8 mouse cellular contexts compared by ENCODE assay signal in the genomic region with DNA sequence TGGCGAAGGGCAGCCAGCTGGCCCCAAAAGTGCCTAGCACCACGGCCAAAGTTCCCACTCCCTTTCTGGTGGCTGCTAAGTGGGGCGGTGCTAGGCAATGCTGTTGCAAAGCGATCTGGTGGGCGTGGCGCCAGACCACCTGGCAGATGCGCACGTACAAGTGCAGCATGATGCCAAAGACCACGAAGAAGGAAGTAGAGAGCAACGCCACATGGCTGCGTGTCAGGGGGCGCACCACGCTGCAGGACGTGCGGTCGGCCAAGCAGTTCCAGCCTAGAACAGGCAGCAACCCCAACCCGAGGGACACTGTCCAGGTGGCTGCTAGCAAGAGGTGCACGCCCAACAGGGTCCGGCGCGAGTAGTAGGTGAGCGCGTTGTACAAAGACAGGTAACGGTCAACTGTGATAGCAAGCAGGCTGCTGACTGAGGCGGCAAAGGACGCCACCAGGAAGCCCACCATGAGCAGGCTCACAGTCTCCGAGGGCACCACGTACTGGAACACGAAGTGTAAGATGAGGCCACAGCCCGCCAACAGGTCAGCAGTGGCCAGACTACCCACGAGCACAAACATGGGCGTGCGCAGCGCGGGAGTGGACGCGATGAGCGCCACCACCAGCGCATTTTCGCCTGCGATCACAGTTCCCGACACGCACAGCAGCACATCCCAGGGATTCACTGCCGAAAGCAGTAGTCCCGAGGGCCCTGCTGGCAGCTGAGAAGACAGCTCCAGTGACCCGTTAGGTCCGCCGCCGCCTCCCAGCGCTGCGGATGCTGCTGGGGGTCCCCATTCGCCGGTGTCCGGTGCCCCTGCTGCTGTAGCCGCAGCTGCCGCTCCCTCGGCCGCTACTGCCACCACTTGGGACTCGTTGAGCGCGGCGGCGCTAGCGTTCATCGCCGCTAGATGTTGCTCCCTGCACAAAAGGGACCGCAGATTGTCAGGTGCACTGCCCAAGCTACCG. TPM values are rescaled to one million over a fixed set of nuclear protein-coding genes. Genes with fewer than 3 reads are reported as not detected.
DNase-seq lines count a peak whose midpoint lies in the region; ATAC-seq and TF ChIP-seq lines count a peak whose summit lies in the region.

No protein-coding gene starts in this region.

- no peak overlapping the region for H3K27ac ChIP-seq in liver, embryonic 12.5 days
- H3K27ac ChIP-seq in liver, postnatal 0 days (ENCODE audit: low read depth), result no peak overlapping the region
- no peak overlapping the region for H3K27ac ChIP-seq in hindbrain, embryonic 14.5 days
- no peak overlapping the region for H3K27ac ChIP-seq in midbrain, embryonic 10.5 days (replicated peaks)

- no peak for DNase-seq in liver, postnatal 0 days
- DNase-seq in embryo, embryonic 10.5 days (ENCODE audit: low spot score), result peak; percentile 37
- DNase-seq in hindbrain, embryonic 14.5 days (ENCODE audit: low spot score), result peak; percentile 63
- peak; percentile 52 for DNase-seq in midbrain, embryonic 10.5 days (ENCODE audit: low spot score)
- no peak for DNase-seq in lung, postnatal 10 days
- DNase-seq in Muller cell, postnatal 12 days (ENCODE audit: inconsistent ontology term), result no peak
- no peak for DNase-seq in gastrocnemius, postnatal 10 days

- no peaks in the 10 kb centered on the region for H3K9me3 ChIP-seq in liver, embryonic 12.5 days (replicated peaks)
- no peaks in the 10 kb centered on the region for H3K9me3 ChIP-seq in liver, postnatal 0 days (ENCODE audit: low read length)
- H3K9me3 ChIP-seq in hindbrain, embryonic 14.5 days (ENCODE audit: control insufficient read depth, low read length), result no peaks in the 10 kb centered on the region
- H3K9me3 ChIP-seq in midbrain, embryonic 10.5 days (replicated peaks), result no peaks in the 10 kb centered on the region

- 7% methylated on average over 68 of the region's 68 CpGs for WGBS in liver, embryonic 12.5 days (ENCODE audit: insufficient replicate concordance)
- 6% methylated on average over 68 of the region's 68 CpGs for WGBS in liver, postnatal 0 days (ENCODE audit: insufficient replicate concordance)
- 4% methylated on average over 68 of the region's 68 CpGs for WGBS in hindbrain, embryonic 14.5 days
- WGBS in midbrain, embryonic 10.5 days, result 2% methylated on average over 68 of the region's 68 CpGs

- H3K27me3 ChIP-seq in liver, embryonic 12.5 days (replicated peaks), result peaks cover 57% of the 10 kb centered on the region
- peaks cover 25% of the 10 kb centered on the region for H3K27me3 ChIP-seq in liver, postnatal 0 days (ENCODE audit: insufficient read depth, low read length)
- peaks cover 43% of the 10 kb centered on the region for H3K27me3 ChIP-seq in hindbrain, embryonic 14.5 days (ENCODE audit: control insufficient read depth, insufficient read depth, low read length)
- H3K27me3 ChIP-seq in midbrain, embryonic 10.5 days (ENCODE audit: low read depth, poor library complexity, severe bottlenecking), result peaks cover 47% of the 10 kb centered on the region

- TF ChIP-seq EP300 in liver, postnatal 0 days (IDR thresholded peaks at IDR 0.05; ENCODE audit: low read depth), result no peak

- no peaks in the 10 kb centered on the region for H3K36me3 ChIP-seq in liver, embryonic 12.5 days
- H3K36me3 ChIP-seq in liver, postnatal 0 days (replicated peaks; ENCODE audit: insufficient read depth, low read length), result no peaks in the 10 kb centered on the region
- no peaks in the 10 kb centered on the region for H3K36me3 ChIP-seq in hindbrain, embryonic 14.5 days (replicated peaks; ENCODE audit: control insufficient read depth, insufficient read depth)
- H3K36me3 ChIP-seq in midbrain, embryonic 10.5 days, result no peaks in the 10 kb centered on the region

- H3K4me1 ChIP-seq in liver, embryonic 12.5 days, result no peaks in the 10 kb centered on the region
- no peaks in the 10 kb centered on the region for H3K4me1 ChIP-seq in liver, postnatal 0 days (ENCODE audit: insufficient read depth)
- H3K4me1 ChIP-seq in hindbrain, embryonic 14.5 days (replicated peaks; ENCODE audit: control insufficient read depth, insufficient read depth, low read length), result peaks cover 6% of the 10 kb centered on the region
- H3K4me1 ChIP-seq in midbrain, embryonic 10.5 days, result peaks cover 24% of the 10 kb centered on the region

- peak overlapping the region; percentile 13; the same call in 1 of the 2 replicates for H3K4me2 ChIP-seq in liver, embryonic 12.5 days
- H3K4me2 ChIP-seq in liver, postnatal 0 days (ENCODE audit: low read depth, low read length), result no peak overlapping the region
- peak overlapping the region; percentile 81 for H3K4me2 ChIP-seq in hindbrain, embryonic 14.5 days (replicated peaks)

- H3K4me3 ChIP-seq in liver, embryonic 12.5 days, result no peak overlapping the region
- H3K4me3 ChIP-seq in liver, postnatal 0 days (ENCODE audit: low read depth, low read length), result no peak overlapping the region
- H3K4me3 ChIP-seq in hindbrain, embryonic 14.5 days (replicated peaks; ENCODE audit: low read length), result peak overlapping the region; percentile 49
- peak overlapping the region; percentile 61 for H3K4me3 ChIP-seq in midbrain, embryonic 10.5 days

- no peak for TF ChIP-seq CTCF in liver, postnatal 0 days (IDR thresholded peaks at IDR 0.05; ENCODE audit: low read depth)

- no peak overlapping the region for H3K9ac ChIP-seq in liver, embryonic 12.5 days
- H3K9ac ChIP-seq in liver, postnatal 0 days (replicated peaks), result no peak overlapping the region
- H3K9ac ChIP-seq in hindbrain, embryonic 14.5 days, result peak overlapping the region; percentile 55

- ATAC-seq in liver, embryonic 12.5 days, result no peak
- ATAC-seq in liver, postnatal 0 days, result no peak
- peak; percentile 68; the same call in 1 of the 2 replicates for ATAC-seq in hindbrain, embryonic 14.5 days (ENCODE audit: low FRiP score)

RNA-seq across cellular contexts. Expression of a gene that starts 1.1 kb away (rescaled TPM):
- not detected in 2 replicates for polyA plus RNA-seq in liver, embryonic 12.5 days (2016; fragmentation: Nextera tagmentation; extraction: Ambion mirVana)
- polyA plus RNA-seq in liver, postnatal 0 days (2015; fragmentation: Nextera tagmentation; extraction: Ambion mirVana), result not detected in 2 replicates
- polyA plus RNA-seq in hindbrain, embryonic 14.5 days (2014; fragmentation: Nextera tagmentation; extraction: Ambion mirVana), result 0.70 and 0.98 TPM in 2 replicates
- not detected in 2 replicates for polyA plus RNA-seq in midbrain, embryonic 10.5 days (2016; fragmentation: Nextera tagmentation; extraction: Ambion mirVana)
- not detected for total RNA-seq in gastrocnemius, postnatal 10 days (2021)

Comparison
In these comparisons a context has a peak if more than half of its experiments do, and no peak if none do; other contexts are left out.
1. H3K4me3 ChIP-seq: peak in hindbrain, embryonic 14.5 days (single experiment) and midbrain, embryonic 10.5 days (single experiment); none in liver, embryonic 12.5 days (single experiment) and liver, postnatal 0 days (single experiment).
2. DNase-seq: peak in embryo, embryonic 10.5 days (single experiment), hindbrain, embryonic 14.5 days (single experiment) and midbrain, embryonic 10.5 days (single experiment); none in liver, postnatal 0 days (single experiment), lung, postnatal 10 days (single experiment), Muller cell, postnatal 12 days (single experiment) and gastrocnemius, postnatal 10 days (single experiment).